In the genomic region with DNA sequence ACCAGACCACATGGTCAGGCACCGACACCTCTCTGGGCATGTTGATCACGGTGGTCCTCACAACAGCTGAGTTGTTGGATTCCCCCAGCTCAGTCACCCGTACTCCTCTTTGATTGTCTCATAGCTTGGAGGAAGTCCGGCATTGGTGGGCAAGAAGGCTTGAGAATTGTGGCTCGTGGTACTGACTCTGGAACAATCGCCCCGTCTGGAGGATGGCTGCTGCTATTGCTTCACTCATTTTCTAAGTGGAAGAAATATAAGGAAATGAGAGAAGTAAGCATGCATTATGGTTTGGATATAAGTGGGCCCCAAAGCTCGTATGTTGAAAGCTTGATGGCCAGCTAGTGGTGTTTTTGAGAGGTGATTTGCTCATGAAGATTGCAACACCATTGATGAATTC, we compare ENCODE assay signal across 8 mouse cellular contexts. TPM values are rescaled to one million over a fixed set of nuclear protein-coding genes. Genes with fewer than 3 reads are reported as not detected.
DNase-seq lines count a peak whose midpoint lies in the region; TF ChIP-seq lines count a peak whose summit lies in the region.
"Not testable (repeated sequence)": the region's sequence is repeated elsewhere in the genome, so short reads cannot be mapped to it uniquely, and the experiment has no call there.

No protein-coding gene starts in this region.

- not testable (repeated sequence) for H3K4me3 ChIP-seq in gastrocnemius, adult 2 months

- not testable (repeated sequence) for H3K27ac ChIP-seq in gastrocnemius, adult 2 months

- peak; percentile 48 for TF ChIP-seq CTCF in gastrocnemius, adult 2 months (IDR thresholded peaks at IDR 0.05)

- DNase-seq in adrenal gland, postnatal 14 days = peak; percentile 31
- DNase-seq in gastrocnemius, adult 2 months = not testable (repeated sequence)
- peak; percentile 38 to 43 for DNase-seq in heart, postnatal 10 days
- DNase-seq in kidney, adult 8-10 months = peak; percentile 23 to 32
- DNase-seq in layer of hippocampus, adult 11-12 months (ENCODE audit: low spot score) = peak; percentile 35
- peak; percentile 13 to 18 for DNase-seq in layer of hippocampus, postnatal 36 days
- DNase-seq in lung, postnatal 10 days = peak; percentile 48
- peak; percentile 16 for DNase-seq in right cerebral cortex, postnatal 14 days

- intact Hi-C loops in gastrocnemius, adult 2 months (cut with DNase I) = loop anchor here (5.0 kb wide), 1 partner anchor 156 kb away; no protein-coding TSS in a partner anchor
- intact Hi-C loops in heart, postnatal 10 days (cut with DNase I) = loop anchor here (1.0 kb wide), 2 partner anchors 98 to 161 kb away; no protein-coding TSS in a partner anchor

RNA-seq across cellular contexts. Expression of a gene that starts 15.7 kb away (rescaled TPM):
- 39.2 and 53.2 TPM in 2 replicates for total RNA-seq in adrenal gland, postnatal 14 days (2021)
- total RNA-seq in gastrocnemius, adult 2 months (2021) = 10 to 100 TPM; 18.4 to 20.3 TPM
- total RNA-seq in heart, postnatal 10 days (2021) = 10 to 100 TPM; 28.9 to 36.8 TPM
- 10 to 100 TPM; 44.3 to 47.4 TPM for total RNA-seq in layer of hippocampus, postnatal 36 days (2021)
